In the genomic region with DNA sequence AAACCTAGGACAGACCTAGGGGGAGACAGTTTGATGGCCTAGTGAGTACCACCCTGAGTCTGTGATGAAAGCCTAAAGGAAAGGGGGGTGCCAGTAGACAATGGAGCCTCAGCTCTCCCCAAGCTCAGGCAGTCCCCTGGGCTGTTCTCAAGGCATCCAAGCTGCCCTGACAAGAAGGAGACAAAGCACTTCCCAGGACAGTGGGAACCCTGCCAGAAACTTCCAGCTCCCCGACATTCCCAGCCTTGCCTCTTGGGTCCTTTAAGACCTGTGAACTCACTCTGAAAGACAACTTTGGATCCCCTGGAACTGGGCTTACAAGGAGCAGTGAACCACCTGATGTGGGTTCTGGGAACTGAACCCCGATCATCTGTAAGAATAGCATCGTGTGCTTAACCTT, we compare ENCODE assay signal across 8 mouse cellular contexts.
DNase-seq lines count a peak whose midpoint lies in the region; ATAC-seq and TF ChIP-seq lines count a peak whose summit lies in the region.

No protein-coding gene starts in this region.

- DNase-seq in heart, adult 9 months (ENCODE audit: low spot score in 2 of 2) = no peak
- DNase-seq in lung, postnatal 0 days (ENCODE audit: low spot score) = no peak
- no peak for DNase-seq in lung, postnatal 25 days (ENCODE audit: low spot score)
- DNase-seq in intestine, embryonic 14.5 days (ENCODE audit: low spot score) = no peak
- DNase-seq in cerebellum, adult 2 months = no peak
- no peak for DNase-seq in left cerebral cortex, postnatal 10 days (ENCODE audit: extremely low spot score in 1 of 2, low spot score in 2 of 2)

- H3K4me1 ChIP-seq in heart, embryonic 13.5 days = peaks cover 56% of the 10 kb centered on the region
- peaks cover 5% of the 10 kb centered on the region; the same call in 1 of the 2 replicates for H3K4me1 ChIP-seq in lung, postnatal 0 days (ENCODE audit: insufficient read depth, low read depth, low read length)
- peaks cover 44% of the 10 kb centered on the region for H3K4me1 ChIP-seq in intestine, embryonic 14.5 days (replicated peaks; ENCODE audit: control insufficient read depth, insufficient read depth, low read length)
- peaks cover 37% of the 10 kb centered on the region for H3K4me1 ChIP-seq in neural tube, embryonic 15.5 days
- H3K4me1 ChIP-seq in cerebellum, adult 2 months (ENCODE audit: control insufficient read depth, insufficient read depth, low read length) = peaks cover 6% of the 10 kb centered on the region

- no peak for ATAC-seq in heart, embryonic 13.5 days (ENCODE audit: extremely low read depth, insufficient number of reproducible peaks, low FRiP score, low TSS enrichment)
- no peak for ATAC-seq in lung, postnatal 0 days
- ATAC-seq in intestine, embryonic 14.5 days (replicated peaks; ENCODE audit: low FRiP score, low TSS enrichment, low read depth) = no peak
- ATAC-seq in neural tube, embryonic 15.5 days (ENCODE audit: low FRiP score) = no peak; the same call in 1 of the 2 replicates

- H3K9me3 ChIP-seq in heart, embryonic 13.5 days = no peaks in the 10 kb centered on the region
- no peaks in the 10 kb centered on the region for H3K9me3 ChIP-seq in lung, postnatal 0 days (ENCODE audit: low read length)
- H3K9me3 ChIP-seq in intestine, embryonic 14.5 days (ENCODE audit: control insufficient read depth, low read length) = no peaks in the 10 kb centered on the region
- H3K9me3 ChIP-seq in neural tube, embryonic 15.5 days (replicated peaks) = no peaks in the 10 kb centered on the region

- WGBS in heart, embryonic 13.5 days = 60% methylated on average over 3 of the region's 3 CpGs
- 61% methylated on average over 3 of the region's 3 CpGs for WGBS in lung, postnatal 0 days
- 71% methylated on average over 3 of the region's 3 CpGs for WGBS in intestine, embryonic 14.5 days
- WGBS in neural tube, embryonic 15.5 days = 77% methylated on average over 3 of the region's 3 CpGs
- WGBS in cerebellum, adult 2 months = 64% methylated on average over 3 of the region's 3 CpGs

- peak overlapping the region; percentile 21 for H3K4me2 ChIP-seq in heart, embryonic 13.5 days
- no peak overlapping the region for H3K4me2 ChIP-seq in lung, postnatal 0 days (replicated peaks; ENCODE audit: low read depth, low read length)
- no peak overlapping the region for H3K4me2 ChIP-seq in intestine, embryonic 14.5 days (ENCODE audit: low read length)
- H3K4me2 ChIP-seq in neural tube, embryonic 15.5 days = no peak overlapping the region

- TF ChIP-seq EP300 in lung, postnatal 0 days (IDR thresholded peaks at IDR 0.05) = no peak

- no peak for TF ChIP-seq CTCF in lung, postnatal 0 days (IDR thresholded peaks at IDR 0.05)
- no peak for TF ChIP-seq CTCF in cerebellum, adult 2 months (IDR thresholded peaks at IDR 0.05; ENCODE audit: borderline replicate concordance, insufficient read depth, low read depth, low read length)

- no peaks in the 10 kb centered on the region for H3K36me3 ChIP-seq in heart, embryonic 13.5 days
- H3K36me3 ChIP-seq in lung, postnatal 0 days (ENCODE audit: insufficient read depth, low read length) = no peaks in the 10 kb centered on the region
- H3K36me3 ChIP-seq in intestine, embryonic 14.5 days (ENCODE audit: control insufficient read depth, insufficient read depth, low read length) = no peaks in the 10 kb centered on the region
- H3K36me3 ChIP-seq in neural tube, embryonic 15.5 days = no peaks in the 10 kb centered on the region

- no peak for TF ChIP-seq POLR2A in cerebellum, adult 2 months (IDR thresholded peaks at IDR 0.05; ENCODE audit: borderline replicate concordance, insufficient read depth, low read length)

- peak overlapping the region; percentile 58 for H3K27ac ChIP-seq in heart, embryonic 13.5 days (replicated peaks)
- peak overlapping the region; percentile 10; the same call in 1 of the 2 replicates for H3K27ac ChIP-seq in lung, postnatal 0 days (ENCODE audit: low read length)
- peak overlapping the region; percentile 74 for H3K27ac ChIP-seq in intestine, embryonic 14.5 days (ENCODE audit: low read depth)
- H3K27ac ChIP-seq in neural tube, embryonic 15.5 days (replicated peaks) = peak overlapping the region; percentile 68
- no peak overlapping the region for H3K27ac ChIP-seq in cerebellum, adult 2 months (ENCODE audit: insufficient read depth, low read length)

- H3K9ac ChIP-seq in heart, embryonic 13.5 days = no peak overlapping the region
- H3K9ac ChIP-seq in lung, postnatal 0 days (replicated peaks; ENCODE audit: low read depth) = no peak overlapping the region
- H3K9ac ChIP-seq in intestine, embryonic 14.5 days (ENCODE audit: low read length) = no peak overlapping the region
- H3K9ac ChIP-seq in neural tube, embryonic 15.5 days (replicated peaks) = no peak overlapping the region

- no peak overlapping the region for H3K4me3 ChIP-seq in heart, embryonic 13.5 days
- no peak overlapping the region for H3K4me3 ChIP-seq in lung, postnatal 0 days (ENCODE audit: low read depth, low read length)
- H3K4me3 ChIP-seq in intestine, embryonic 14.5 days (ENCODE audit: low read depth, low read length) = no peak overlapping the region
- H3K4me3 ChIP-seq in neural tube, embryonic 15.5 days (replicated peaks) = no peak overlapping the region
- no peak overlapping the region for H3K4me3 ChIP-seq in cerebellum, adult 2 months (replicated peaks; ENCODE audit: insufficient read depth, low read depth, low read length)

- peaks cover 29% of the 10 kb centered on the region; the same call in 1 of the 2 replicates for H3K27me3 ChIP-seq in heart, embryonic 13.5 days (replicated peaks)
- no peaks in the 10 kb centered on the region; the same call in 1 of the 2 replicates for H3K27me3 ChIP-seq in lung, postnatal 0 days (replicated peaks; ENCODE audit: insufficient read depth, low read length)
- no peaks in the 10 kb centered on the region for H3K27me3 ChIP-seq in intestine, embryonic 14.5 days (replicated peaks; ENCODE audit: control insufficient read depth, insufficient read depth, low read length)
- H3K27me3 ChIP-seq in neural tube, embryonic 15.5 days (replicated peaks) = peaks cover 10% of the 10 kb centered on the region
- no peaks in the 10 kb centered on the region for H3K27me3 ChIP-seq in cerebellum, adult 2 months (ENCODE audit: control insufficient read depth, insufficient read depth, low read length)

- intact Hi-C loops in left cerebral cortex, postnatal 10 days (cut with DNase I) = loop anchor here (2.0 kb wide), 1 partner anchor 74 kb away; no protein-coding TSS in a partner anchor
